Mouse (Mus musculus) frontal cortex, adult (tissue): Measurements from ENCODE around the gene Vipr1.
A peak's percentile ranks its signal among the peaks of the same experiment; 100 is the strongest.
"Not testable (repeated sequence)": the region's sequence is repeated elsewhere in the genome, so short reads cannot be mapped to it uniquely, and the experiment has no call there.

Experiments used
- ATAC-seq: cut with Nextera tagmentation; 2 replicates; pipeline ENCODE4 v1.9.2; 2017; ENCODE audit warnings: mild to moderate bottlenecking, moderate library complexity, mixed read lengths; ENCODE audit not compliant: low TSS enrichment

Vipr1 gene

GRCm38 (mm10) chr9:121642401-121643181 is at the start of gene Vipr1:
Gene Vipr1 (plus strand): TSS chr9:121642716.
- ATAC-seq: peak; percentile 38

- ATAC-seq: peak; percentile 62
These were observed 49.5 kb upstream of the Vipr1 start for GRCm38 (mm10) chr9:121592948-121593550.

GRCm38 (mm10) chr9:121593768-121594167 is 48.7 kb upstream of the Vipr1 start:
- not testable (repeated sequence) for ATAC-seq

- no peak for ATAC-seq
These were observed 47.7 kb upstream of the Vipr1 start for GRCm38 (mm10) chr9:121594771-121595170.

DNA sequence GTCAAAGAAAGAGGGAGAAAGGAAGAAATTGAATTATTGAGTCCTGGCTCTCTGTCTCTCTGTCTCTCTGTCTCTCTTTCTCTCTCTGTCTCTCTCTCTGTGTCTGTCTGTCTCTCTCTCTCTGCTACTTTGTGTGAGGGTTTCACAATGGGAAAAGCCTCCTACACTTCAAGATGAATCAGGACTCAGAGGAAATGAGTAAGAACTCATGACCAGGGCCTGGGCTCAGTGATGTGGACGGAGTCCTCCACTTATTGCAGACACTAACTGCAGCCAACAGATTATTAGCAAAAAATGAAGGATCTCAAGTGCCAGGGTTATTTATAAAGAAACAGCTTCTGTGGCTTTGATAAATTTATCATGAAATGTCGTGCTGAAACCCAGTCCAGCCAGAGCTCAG is 44.4 kb upstream of the Vipr1 start:
- no peak for ATAC-seq

DNA sequence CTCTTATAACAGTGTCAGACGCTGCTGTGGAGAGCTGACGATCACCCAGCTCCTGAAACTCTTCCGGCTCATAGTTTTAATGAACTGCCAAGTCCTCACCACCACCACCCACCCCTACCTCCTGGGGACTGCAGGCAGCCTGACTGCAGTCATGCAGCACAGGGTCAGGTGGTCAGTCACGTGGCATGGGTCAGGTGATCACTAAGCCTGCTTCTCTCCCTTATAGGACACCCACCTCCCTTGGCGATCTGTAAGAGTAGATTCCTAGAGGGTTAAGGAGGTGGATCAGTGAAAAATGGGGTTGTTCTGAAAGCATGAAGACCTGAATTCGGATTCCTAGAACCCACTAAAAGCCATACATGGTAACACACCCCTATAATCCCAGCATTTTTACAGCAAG is 43.0 kb upstream of the Vipr1 start:
- ATAC-seq: peak; percentile 38

- peak; percentile 66 for ATAC-seq
These were observed 42.2 kb upstream of the Vipr1 start for GRCm38 (mm10) chr9:121600201-121600860.

DNA sequence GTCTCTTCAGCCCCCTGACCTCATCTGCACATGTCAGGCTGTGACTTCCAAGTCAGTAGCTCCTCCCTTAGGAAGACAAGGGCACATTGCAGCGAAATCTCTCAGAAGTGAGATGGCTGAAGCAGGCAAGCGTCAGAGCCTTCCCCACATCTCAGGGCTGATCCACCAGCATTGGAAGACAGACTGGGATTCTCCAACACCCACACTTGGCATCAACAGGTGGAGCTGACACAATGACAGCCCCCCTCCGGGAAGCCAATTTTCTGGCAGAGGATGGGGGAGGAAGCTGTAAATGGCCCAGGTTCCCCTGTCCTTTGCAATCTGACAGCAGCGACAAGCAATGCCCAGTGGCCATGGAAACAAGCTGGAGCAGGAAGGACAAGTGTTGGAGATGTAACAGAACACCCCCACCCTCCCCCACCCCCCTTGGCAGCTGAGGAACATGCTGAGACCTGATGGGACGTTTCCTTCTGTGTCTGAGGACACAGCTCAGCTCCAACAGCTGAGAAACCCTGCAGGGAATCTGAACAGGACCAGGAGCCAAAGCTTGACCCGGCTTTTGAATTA is 41.6 kb upstream of the Vipr1 start:
- ATAC-seq: peak; percentile 35

- no peak for ATAC-seq
These were observed 40.1 kb upstream of the Vipr1 start for GRCm38 (mm10) chr9:121602381-121602780.

- ATAC-seq: peak; percentile 55
These were observed 36.9 kb upstream of the Vipr1 start for GRCm38 (mm10) chr9:121605414-121606278.

- ATAC-seq: no peak
These were observed 35.9 kb upstream of the Vipr1 start for GRCm38 (mm10) chr9:121606498-121607096.

GRCm38 (mm10) chr9:121609381-121609780 is 33.1 kb upstream of the Vipr1 start:
- no peak for ATAC-seq

DNA sequence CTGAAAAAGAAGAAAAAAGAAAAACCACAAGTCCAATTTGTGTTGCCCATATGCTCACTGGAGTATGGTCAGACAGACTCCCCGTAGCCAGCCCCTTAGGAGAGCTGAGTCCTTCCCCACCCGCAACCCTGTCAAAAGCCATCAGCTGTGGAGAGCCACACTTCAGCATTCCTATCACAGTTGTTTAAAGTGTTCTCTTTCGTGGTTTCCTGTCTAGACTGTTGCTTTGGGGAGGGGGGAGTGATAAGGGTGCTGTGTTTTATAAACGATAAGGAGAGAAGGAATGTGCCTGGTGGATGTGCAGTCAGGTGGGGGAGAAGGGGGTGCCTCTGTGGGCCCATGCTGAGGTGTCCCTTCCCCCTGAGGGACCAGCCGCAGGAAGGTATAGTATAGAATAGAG is 29.3 kb upstream of the Vipr1 start:
- ATAC-seq: no peak

DNA sequence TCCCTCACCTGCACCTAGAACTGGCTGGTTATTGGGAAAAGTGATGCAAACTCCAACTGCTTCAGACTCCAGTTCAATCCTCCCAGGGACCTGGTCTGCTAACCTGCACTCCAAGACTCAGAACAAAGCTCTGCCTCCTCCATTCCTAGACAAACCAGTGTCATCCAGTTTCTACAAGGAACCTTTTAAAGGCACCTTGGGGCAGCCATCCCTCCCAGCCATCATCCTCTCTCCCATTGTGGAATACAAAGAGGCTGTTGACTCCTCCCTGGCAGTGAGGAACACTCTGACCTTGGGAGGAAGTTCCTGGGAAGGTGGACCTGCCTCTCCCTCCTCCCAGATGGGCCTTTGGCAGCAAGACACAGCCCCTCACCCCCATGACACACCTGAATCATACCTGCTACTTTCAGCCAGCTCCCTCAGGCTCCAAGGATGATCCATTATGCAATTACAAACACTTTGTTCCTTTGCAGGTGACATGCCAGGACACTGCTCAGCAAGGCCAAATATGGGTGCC is 28.2 kb upstream of the Vipr1 start:
- ATAC-seq: no peak

GRCm38 (mm10) chr9:121616471-121616870 is 26.0 kb upstream of the Vipr1 start:
- no peak for ATAC-seq

DNA sequence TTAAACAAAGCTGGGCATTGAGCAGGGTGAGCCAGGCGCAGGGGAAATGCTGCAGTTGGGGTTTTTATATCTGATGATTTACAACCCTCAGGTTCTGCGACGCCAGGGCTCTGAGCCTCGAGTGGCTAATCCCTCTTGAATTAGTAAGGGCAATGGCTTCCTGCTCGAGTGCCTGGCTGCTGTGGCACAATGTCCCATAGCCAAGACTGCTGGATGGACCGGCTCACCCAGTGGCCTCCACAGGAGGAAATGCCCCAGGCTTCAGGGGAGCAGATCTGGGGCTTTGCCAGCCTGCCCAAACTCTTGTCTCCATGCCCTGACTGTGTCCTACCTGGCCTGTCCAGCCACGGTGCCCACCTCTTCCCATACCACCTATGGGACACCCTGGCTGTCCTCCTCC is 23.1 kb upstream of the Vipr1 start:
- no peak for ATAC-seq

DNA sequence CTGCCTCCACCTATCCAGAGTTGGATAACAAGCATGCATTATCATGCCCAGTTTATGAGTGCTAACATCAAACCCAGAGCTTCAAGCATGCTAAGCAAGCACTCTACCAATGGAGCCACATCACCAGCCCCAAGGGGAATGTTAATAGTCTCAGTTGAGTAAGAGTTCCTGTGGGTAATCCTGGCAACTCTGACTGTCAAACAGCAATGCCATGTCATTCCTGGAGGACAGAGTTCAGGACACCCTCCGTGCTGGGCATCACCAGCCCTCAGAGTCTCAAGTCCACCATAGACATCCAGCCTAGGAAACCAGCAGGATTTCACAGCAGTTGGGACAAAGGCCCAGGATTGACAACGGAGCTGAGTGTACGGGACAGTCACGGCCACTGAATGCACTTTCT is 19.3 kb upstream of the Vipr1 start:
- ATAC-seq: no peak

DNA sequence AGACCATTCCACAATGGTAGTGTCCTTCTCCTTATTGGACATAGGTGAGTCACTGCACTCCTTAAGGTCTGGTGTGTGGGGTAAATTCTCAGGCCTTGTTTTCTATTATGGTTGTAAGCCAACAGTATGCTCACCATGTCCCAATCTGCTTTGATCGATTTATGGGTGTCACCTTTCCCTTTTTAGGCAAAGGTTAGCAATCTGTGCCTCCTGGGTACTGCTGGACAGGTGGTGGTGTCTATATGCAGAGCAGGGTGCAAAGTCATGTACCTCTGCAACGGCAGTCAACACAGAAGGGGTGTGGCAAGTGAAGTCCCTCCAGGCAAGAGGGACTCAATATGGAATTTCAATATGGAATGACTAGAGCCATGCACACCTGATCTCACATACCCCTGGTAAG is 17.6 kb upstream of the Vipr1 start:
- no peak for ATAC-seq

- peak; percentile 74 for ATAC-seq
These were observed 11.9 kb upstream of the Vipr1 start for GRCm38 (mm10) chr9:121630627-121631026.

- no peak for ATAC-seq
These were observed 10.6 kb upstream of the Vipr1 start for GRCm38 (mm10) chr9:121631946-121632345.

DNA sequence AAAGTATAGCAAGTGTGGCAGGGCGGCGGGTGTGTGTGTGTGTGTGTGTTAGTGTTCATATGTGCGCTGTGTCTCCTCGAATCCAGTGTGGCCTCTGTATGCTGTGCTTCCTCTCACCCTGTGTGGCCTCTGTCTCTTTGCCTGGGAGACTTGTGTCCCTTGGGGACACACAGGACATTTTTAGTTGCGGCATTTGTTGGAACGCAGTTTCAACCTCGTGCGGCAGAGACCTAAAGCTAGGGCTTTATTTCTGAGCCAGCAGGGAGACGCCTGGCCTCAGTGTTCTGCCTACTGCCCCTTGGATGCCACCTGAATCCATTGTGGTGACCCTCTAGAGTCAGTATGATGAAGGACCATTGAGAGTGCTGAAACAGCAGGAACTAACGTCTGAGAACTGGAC is 9.6 kb upstream of the Vipr1 start:
- no peak for ATAC-seq
